Mouse (Mus musculus) heart, adult 2 months (tissue): ENCODE data around the gene Cpsf4l. TPM values are rescaled to one million over a fixed set of nuclear protein-coding genes. Genes with fewer than 3 reads are reported as not detected.

Experiments
- DNase-seq, 2 experiments: peaks; one replicate each; pipeline ENCODE4 v3.0.0; 2021
- H3K27ac ChIP-seq: fragments of 200-600 bp; 2 replicates; pipeline ENCODE4 v1.8.1; 2022
- H3K27me3 ChIP-seq: fragments of 200-500 bp; 2 replicates; pipeline ENCODE4 v1.6.1; 2012; ENCODE audit warnings: mild to moderate bottlenecking, low read length, inconsistent platforms, mixed read lengths; ENCODE audit not compliant: control insufficient read depth, insufficient read depth
- H3K36me3 ChIP-seq: fragments of 200-500 bp; 2 replicates; pipeline ENCODE4 v1.6.1; 2012; ENCODE audit warnings: low read length, inconsistent platforms; ENCODE audit not compliant: control insufficient read depth, insufficient read depth
- H3K4me1 ChIP-seq: fragments of 200-500 bp; 2 replicates; pipeline ENCODE4 v1.6.1; 2011; ENCODE audit warnings: low read length; ENCODE audit not compliant: control insufficient read depth, insufficient read depth
- H3K4me3 ChIP-seq: fragments of 200-600 bp; 2 replicates; pipeline ENCODE4 v1.8.1; 2022
- H3K79me2 ChIP-seq: fragments of 200-500 bp; replicated peaks from 2 replicates; pipeline ENCODE4 v1.6.1; 2012; ENCODE audit warnings: mild to moderate bottlenecking, inconsistent platforms, low read length, moderate library complexity, mixed read lengths; ENCODE audit not compliant: control insufficient read depth, insufficient read depth
- H3K9ac ChIP-seq: fragments of 200-500 bp; 2 replicates; pipeline ENCODE4 v1.6.1; 2012; ENCODE audit warnings: low read depth, mild to moderate bottlenecking, control low read depth, inconsistent platforms, low read length, mixed read lengths
- CTCF ChIP-seq: fragments of 200-600 bp; IDR thresholded peaks from 2 replicates; pipeline ENCODE4 v1.8.1; 2022; ENCODE audit warnings: antibody characterized with exemption, mild to moderate bottlenecking, moderate library complexity
- EP300 ChIP-seq: fragments of 200-500 bp; IDR thresholded peaks from 2 replicates; pipeline ENCODE4 v1.6.1; 2011; ENCODE audit warnings: low read depth, low read length, control low read depth; ENCODE audit not compliant: insufficient read depth
- POLR2A ChIP-seq: fragments of 200-500 bp; IDR thresholded peaks from 2 replicates; pipeline ENCODE4 v1.6.1; 2011; ENCODE audit warnings: mild to moderate bottlenecking, low read depth, low read length, control low read depth; ENCODE audit not compliant: insufficient read depth
- WGBS: fragments of 180-500 bp; shearing (Covaris S2); methylation state at CpG from one replicate; pipeline ENCODE4 v1.1.7; 2018; 5-methylcytosine and 5-hydroxymethylcytosine counted together
- intact Hi-C: fragments of 180-260 bp; cut with DNase I; formaldehyde crosslinking; loops from one replicate; pipeline ENCODE4 v1.15.1; 2025
- polyA plus RNA-seq: library from polyadenylated mRNA; depleted of rRNA; stranded (reverse); fragments of >200 nt; gene quantifications from 2 replicates; pipeline ENCODE4 v1.2.3, GENCODE M21; 2012; rRNA removed
- total RNA-seq, 2 experiments: library from RNA; stranded (reverse); gene quantifications; 2 replicates each; pipeline ENCODE4 v1.2.3; 2021

The Cpsf4l gene
- total and polyA plus RNA-seq, 3 experiments = not detected

- no peaks in the 10 kb centered on the region for H3K79me2 ChIP-seq
- TF ChIP-seq CTCF (no peak), EP300 (no peak), POLR2A (no peak)
- H3K27me3 ChIP-seq = no peaks in the 10 kb centered on the region
- H3K4me1 ChIP-seq = peaks cover 1% of the 10 kb centered on the region; the same call in 1 of the 2 replicates
- H3K4me3 ChIP-seq = no peak overlapping the region
- no peak for DNase-seq
- H3K27ac ChIP-seq = no peak overlapping the region
- 69% methylated on average over 22 of the region's 22 CpGs for WGBS
- H3K36me3 ChIP-seq = no peaks in the 10 kb centered on the region
- intact Hi-C loops = no loop called here
- H3K9ac ChIP-seq = no peak overlapping the region
Measured at GRCm38 (mm10) chr11:113651206-113651906, 58.5 kb downstream of the Cpsf4l start.

DNA sequence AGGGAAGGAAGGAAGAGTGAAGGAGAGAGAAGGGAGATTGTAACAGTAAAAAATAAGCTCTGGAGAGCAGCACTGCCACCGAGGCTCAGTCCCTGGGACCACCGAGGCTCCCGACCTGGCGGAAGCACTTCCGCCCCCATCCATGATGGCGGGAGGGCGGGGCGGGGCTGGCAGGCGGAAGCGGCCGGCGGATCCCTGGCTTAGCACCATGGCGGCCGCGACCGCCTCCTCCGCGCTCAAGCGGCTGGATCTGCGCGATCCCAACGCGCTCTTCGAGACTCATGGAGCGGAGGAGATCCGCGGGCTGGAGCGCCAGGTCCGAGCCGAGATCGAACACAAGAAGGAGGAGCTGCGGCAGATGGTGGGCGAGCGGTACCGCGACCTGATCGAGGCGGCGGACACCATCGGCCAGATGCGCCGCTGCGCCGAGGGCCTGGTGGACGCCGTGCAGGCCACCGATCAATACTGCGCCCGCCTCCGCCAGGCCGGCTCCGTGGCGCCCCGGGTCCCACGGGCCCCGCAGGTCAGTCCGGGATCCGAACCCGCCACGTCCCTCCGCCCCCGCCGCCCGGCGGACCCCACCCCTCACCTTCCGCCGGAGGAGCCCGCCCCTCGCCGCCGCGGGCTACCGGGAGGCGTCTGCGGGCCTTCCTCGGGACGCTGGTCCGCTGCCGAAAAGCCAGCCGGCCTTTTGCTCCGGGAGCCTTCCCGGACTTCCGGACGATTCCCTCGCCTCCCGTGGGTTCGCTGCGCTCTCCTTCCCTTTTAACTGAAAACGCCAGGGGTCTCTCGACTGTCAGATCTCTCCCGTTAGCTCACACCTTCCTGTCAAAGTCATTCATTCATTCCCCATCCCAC, 60.2 kb downstream of the Cpsf4l start, which contains the start of gene Slc39a11:
TSS of gene Slc39a11 (minus strand) at position 727 of the 858 bp plus-strand sequence.
- H3K36me3 ChIP-seq = no peaks in the 10 kb centered on the region
- peak within 1 kb of the TSS; percentile 100 for H3K4me3 ChIP-seq
- H3K4me1 ChIP-seq = peaks cover 1% of the 10 kb centered on the region; the same call in 1 of the 2 replicates
- no peak for TF ChIP-seq CTCF
- 0 out of 2 replicates have a peak, but pooled peaks have one; percentile 34 for TF ChIP-seq EP300
- TF ChIP-seq POLR2A = peak; percentile 72
- peak within 1 kb of the TSS; percentile 96 for H3K27ac ChIP-seq
- H3K9ac ChIP-seq = peak within 1 kb of the TSS; percentile 97
- no peaks in the 10 kb centered on the region for H3K79me2 ChIP-seq
- intact Hi-C loops = loop anchor here (1.0 to 2.0 kb wide), 2 partner anchors 35 to 161 kb away; partner anchors contain the start of genes D11Wsu47e and Fam104a
- no peaks in the 10 kb centered on the region for H3K27me3 ChIP-seq
- peak; percentile 81 to 82 for DNase-seq
- under 1% methylated on average over 91 of the region's 91 CpGs for WGBS

DNA sequence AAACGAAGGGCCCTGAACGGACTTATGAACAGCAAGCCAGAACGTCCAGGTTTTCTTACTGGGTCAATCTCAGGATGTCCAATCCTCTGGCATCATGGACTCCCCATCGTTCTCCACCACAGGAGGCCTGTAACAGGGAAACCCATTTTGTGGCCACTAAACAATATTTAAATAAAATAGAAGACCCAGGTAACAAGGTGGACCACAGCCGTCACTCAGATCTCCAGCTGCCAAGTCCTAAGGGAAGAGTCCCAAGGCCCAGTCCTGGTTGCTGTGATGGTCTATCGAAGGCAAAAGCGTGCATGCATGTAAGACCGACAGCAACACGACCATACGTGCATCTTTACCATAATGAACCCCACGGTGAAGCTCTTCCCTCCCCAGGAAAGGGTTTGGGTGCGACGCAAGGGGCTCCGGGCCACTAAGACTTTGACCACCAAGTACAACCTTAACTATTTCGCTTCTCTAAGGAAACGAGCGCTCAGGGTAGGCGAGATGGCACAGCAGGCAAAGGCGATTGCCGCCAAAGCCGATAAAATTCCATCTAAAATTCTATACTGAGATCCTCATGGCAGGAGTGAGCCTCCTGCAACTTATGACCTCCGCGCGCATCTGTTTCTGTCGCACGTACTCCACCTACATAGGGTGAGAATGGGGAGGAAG, 61.0 kb downstream of the Cpsf4l start, which contains the start of gene Cog1:
TSS of gene Cog1 (plus strand) at position 480 of the 663 bp plus-strand sequence.
- no peaks in the 10 kb centered on the region for H3K79me2 ChIP-seq
- no peak for TF ChIP-seq POLR2A
- TF ChIP-seq CTCF = no peak
- no peak for TF ChIP-seq EP300
- peak within 1 kb of the TSS; percentile 97 for H3K9ac ChIP-seq
- peaks cover 1% of the 10 kb centered on the region; the same call in 1 of the 2 replicates for H3K4me1 ChIP-seq
- DNase-seq = no peak
- intact Hi-C loops = loop anchor here (1.0 to 2.0 kb wide), 2 partner anchors 35 to 162 kb away; partner anchors contain the start of genes D11Wsu47e and Fam104a
- 41% methylated on average over 26 of the region's 26 CpGs for WGBS
- H3K36me3 ChIP-seq = no peaks in the 10 kb centered on the region
- H3K27ac ChIP-seq = peak within 1 kb of the TSS; percentile 96
- no peaks in the 10 kb centered on the region for H3K27me3 ChIP-seq
- peak within 1 kb of the TSS; percentile 100 for H3K4me3 ChIP-seq

Other genes with a start within 250 kb of the Cpsf4l start
- gene Sstr2, start 90.7 kb downstream of the Cpsf4l start, total RNA-seq = not detected
- gene Sstr2, start 90.7 kb downstream of the Cpsf4l start, polyA plus RNA-seq = not detected in 2 replicates
- gene Cog1, start 60.8 kb downstream of the Cpsf4l start, total RNA-seq = 10 to 100 TPM; 16.9 to 18.6 TPM
- 25.2 and 32.7 TPM in 2 replicates for gene Cog1, start 60.8 kb downstream of the Cpsf4l start, polyA plus RNA-seq
- 1 to 10 TPM; 2.6 to 2.7 TPM for gene Slc39a11, start 59.9 kb downstream of the Cpsf4l start, total RNA-seq
- gene Slc39a11, start 59.9 kb downstream of the Cpsf4l start, polyA plus RNA-seq = 3.7 and 5.6 TPM in 2 replicates
- gene Fam104a, start 25.9 kb downstream of the Cpsf4l start, total RNA-seq = 10 to 100 TPM; 15.3 to 16.4 TPM
- gene Fam104a, start 25.9 kb downstream of the Cpsf4l start, polyA plus RNA-seq = 10.7 and 12.4 TPM in 2 replicates
- 1 to 10 TPM; 5.8 to 6.4 TPM for gene D11Wsu47e, start 25.6 kb downstream of the Cpsf4l start, total RNA-seq
- 4.7 and 7.8 TPM in 2 replicates for gene D11Wsu47e, start 25.6 kb downstream of the Cpsf4l start, polyA plus RNA-seq
- 10 to 100 TPM; 20.6 to 23.2 TPM for gene Cdc42ep4, start 41.9 kb upstream of the Cpsf4l start, total RNA-seq
- 12.3 and 12.9 TPM in 2 replicates for gene Cdc42ep4, start 41.9 kb upstream of the Cpsf4l start, polyA plus RNA-seq